Mouse (Mus musculus) brain, embryonic 14.5 days (tissue): ENCODE results near the gene Kmt2c. TPM values are rescaled to one million over a fixed set of nuclear protein-coding genes. Genes with fewer than 3 reads are reported as not detected.

ENCODE experiments used
- DNase-seq: peaks from one replicate; pipeline ENCODE4 v3.0.0-alpha.2; 2011; ENCODE audit warnings: low read depth
- CTCF ChIP-seq: fragments of 200-500 bp; IDR thresholded peaks from 2 replicates; pipeline ENCODE4 v1.5.1; 2012; ENCODE audit warnings: inconsistent platforms, mild to moderate bottlenecking, moderate library complexity, borderline replicate concordance; ENCODE audit not compliant: insufficient read depth, insufficient read length; ENCODE audit errors: extremely low read depth
- POLR2A ChIP-seq: fragments of 200-500 bp; IDR thresholded peaks from 2 replicates; pipeline ENCODE4 v1.6.1; 2012; ENCODE audit warnings: mild to moderate bottlenecking, inconsistent platforms, borderline replicate concordance; ENCODE audit not compliant: poor library complexity, insufficient read depth, insufficient read length, severe bottlenecking; ENCODE audit errors: extremely low read depth
- polyA plus RNA-seq: library from polyadenylated mRNA; depleted of rRNA; stranded (reverse); fragments of >200 nt; gene quantifications from 2 replicates; pipeline ENCODE4 v1.2.3, GENCODE M21; 2012

The Kmt2c gene
- polyA plus RNA-seq, 1 experiment = 52.3 TPM

DNA sequence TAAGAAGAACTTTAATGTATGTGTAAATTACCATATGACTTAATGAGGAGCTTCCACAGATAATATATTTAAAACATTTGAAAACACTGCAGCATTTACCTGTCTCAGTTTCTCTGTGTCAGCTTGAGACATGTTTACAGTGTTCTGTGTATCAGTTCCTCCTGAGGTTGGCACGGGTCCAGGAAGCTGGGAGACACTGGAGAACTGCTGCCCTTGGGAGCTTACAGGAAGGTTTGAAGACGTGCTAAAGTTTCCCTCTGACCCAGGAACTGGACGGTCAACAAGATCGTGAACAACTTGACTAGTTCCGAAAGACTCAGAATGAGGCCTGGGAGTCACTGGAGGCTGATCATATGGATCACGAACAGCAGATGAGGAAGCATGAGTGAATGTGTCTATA lies 184.7 kb downstream of the Kmt2c start:
- peak; percentile 2 for DNase-seq
- no peak for TF ChIP-seq POLR2A
- TF ChIP-seq CTCF = no peak

DNA sequence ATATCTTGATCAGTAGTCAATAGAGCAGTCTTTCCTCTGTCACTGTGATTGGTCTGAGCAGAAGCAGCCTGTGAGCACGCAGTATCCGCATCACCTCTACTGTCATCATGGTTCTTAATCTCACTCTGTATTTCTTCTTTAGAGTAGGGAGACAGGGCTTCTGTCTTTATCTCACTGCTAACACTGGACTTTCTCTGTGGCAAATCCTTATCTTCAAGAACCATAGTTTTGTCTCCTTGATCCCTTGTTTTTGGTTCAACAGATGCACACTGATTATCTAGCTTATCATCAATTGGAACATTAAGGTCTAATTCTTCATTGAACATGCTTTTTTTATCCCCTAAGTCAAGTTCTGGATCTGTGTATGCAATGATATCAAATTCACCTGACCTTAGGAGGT lies 188.4 kb downstream of the Kmt2c start:
- no peak for TF ChIP-seq POLR2A
- no peak for TF ChIP-seq CTCF
- DNase-seq = no peak

DNA sequence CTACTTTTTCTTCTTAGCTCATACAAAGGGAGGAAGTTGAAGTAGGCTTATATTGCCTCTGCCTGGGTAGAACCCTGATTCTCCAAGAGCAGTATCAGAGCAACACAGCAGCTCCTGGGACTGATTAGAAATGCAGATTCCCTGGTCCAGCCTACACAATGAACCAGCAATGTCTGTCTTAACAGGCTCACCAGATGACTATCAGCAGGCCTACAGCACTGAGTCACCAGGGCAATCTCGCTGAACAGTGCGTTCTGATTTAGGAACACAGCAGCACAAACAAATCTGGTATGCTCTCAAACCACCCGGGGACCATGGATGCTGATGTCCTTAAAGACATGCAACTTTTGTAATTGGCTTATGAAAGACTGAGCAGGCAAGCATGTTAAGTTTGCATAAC lies 201.8 kb downstream of the Kmt2c start:
- peak; percentile 34 for DNase-seq
- no peak for TF ChIP-seq CTCF
- TF ChIP-seq POLR2A = no peak

DNA sequence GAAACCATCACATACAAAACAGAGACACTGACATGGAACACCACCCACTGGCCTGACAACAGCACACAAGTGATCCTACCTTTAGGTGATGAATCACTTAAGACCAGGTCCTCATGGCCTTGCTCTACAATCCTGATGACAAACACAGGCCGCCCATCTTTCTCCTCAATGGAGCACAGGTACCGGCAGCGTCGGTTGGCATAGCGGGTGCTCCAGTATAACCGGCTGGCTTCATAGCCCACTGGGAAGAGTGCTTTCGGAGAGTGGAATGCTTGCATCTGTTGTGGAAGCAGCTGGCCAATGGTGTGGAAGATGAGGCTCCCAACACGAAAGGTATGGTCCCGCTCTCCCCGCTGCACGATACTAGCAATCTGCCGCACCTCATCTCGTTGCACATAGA lies 214.6 kb downstream of the Kmt2c start:
- TF ChIP-seq POLR2A (no peak), CTCF (no peak)
- DNase-seq = no peak

DNA sequence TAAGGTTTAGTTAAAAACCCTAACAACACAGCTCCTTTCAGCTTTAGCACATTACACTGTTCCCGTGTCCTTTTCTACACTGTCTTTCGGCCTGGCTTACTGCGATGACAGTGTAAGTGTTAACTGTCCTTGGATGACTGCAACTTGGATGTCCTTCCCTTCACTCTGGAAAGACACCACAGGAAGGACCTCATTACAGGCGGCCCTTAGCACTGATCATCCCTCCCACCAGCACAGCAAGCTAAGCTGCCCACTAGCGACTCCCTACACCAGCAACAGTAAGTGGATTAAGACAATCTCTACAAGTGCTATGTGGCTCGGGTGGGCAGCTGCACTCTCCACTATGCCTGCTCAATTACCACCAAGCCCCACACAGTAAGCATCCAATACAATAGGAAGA lies 222.2 kb downstream of the Kmt2c start:
- no peak for DNase-seq
- TF ChIP-seq POLR2A (no peak), CTCF (no peak)

DNA sequence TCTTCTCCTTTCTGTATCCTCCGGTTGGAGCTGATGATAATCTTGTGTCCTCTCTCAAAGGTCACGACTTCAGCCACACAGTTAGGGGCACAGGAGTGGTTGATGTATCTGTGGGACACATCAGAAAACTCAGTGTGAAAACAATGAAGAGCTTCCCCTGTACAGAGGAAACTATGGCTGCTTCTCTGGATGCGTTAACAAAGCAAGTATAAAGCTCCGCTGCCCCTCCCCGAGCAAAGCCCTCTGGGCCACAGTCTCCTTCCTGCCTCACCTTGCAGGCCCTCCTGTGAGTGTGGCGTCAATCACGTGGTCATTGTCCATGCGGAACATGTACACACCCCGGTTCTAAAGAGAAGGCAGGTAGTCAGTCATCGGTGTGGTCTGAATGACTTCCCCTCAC lies 223.0 kb downstream of the Kmt2c start:
- DNase-seq = no peak
- TF ChIP-seq CTCF = no peak
- no peak for TF ChIP-seq POLR2A

DNA sequence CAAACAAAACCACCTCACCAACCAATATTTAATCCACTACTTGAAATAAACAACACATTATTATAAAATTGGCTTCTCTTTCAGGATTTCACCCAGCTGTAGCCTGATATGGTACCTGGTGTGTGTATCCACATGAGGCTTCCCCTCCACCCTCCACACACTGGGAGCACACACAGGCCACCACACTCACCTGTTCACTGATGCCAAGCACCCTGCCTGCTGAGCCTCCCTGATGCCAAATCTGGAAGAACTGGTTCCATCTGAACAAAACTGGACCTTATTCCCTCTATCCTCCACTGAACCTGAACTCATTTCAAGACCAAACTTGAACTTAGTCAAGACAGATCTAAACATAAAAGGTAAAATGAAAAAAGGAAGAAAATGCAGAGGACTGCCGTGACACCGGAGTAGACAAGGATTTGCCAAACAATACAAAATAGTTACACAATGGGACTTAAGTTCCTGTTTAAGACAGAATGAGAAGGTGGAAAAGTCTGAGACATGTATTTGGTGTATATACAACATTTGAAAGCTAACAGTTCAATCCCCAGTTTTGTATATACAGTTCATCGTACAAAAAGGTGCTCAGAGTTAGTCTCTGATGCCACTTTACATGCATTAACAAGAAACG lies 230.2 kb downstream of the Kmt2c start:
- no peak for DNase-seq
- TF ChIP-seq POLR2A = no peak
- TF ChIP-seq CTCF = no peak

DNA sequence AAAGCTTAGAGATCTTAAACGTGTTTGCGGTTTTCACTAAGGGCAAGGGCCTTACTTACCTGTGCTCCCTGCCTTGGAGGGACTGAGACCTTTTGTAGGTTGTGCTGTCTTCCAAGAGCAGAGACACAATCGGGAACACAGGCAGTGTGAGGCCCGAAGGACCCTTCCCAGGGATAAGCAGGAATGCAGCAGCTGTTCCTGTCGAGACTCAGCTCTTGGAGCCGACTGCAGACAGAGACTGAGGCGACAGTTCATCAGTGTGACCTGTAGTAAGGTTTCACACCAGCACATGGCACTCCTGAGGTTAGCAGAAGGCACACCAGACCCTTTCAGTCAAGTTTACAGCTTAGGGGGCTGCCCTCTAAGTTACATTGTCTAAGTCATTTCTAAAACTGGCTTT lies 236.3 kb downstream of the Kmt2c start:
- TF ChIP-seq POLR2A (no peak), CTCF (no peak)
- DNase-seq = no peak

DNA sequence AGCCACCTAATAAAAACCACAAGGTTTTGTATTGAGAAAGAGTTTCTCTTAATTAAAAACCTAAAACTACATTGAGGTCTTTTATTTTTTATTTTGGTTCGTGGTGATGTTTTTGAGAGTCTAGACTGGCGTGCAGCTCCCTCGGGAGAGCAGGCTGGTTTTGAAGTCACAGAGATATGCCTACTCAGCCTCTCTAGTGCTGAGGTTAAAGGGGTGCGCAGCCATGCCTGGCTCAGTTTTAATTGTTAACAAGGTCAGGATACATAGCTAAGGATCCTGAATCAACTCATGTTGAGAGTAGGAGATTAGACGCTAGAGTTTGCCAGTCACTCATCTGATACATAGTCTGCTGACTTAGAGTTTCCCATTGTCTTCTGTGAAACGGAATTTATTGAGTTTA lies 237.1 kb downstream of the Kmt2c start:
- no peak for TF ChIP-seq CTCF
- no peak for DNase-seq

DNA sequence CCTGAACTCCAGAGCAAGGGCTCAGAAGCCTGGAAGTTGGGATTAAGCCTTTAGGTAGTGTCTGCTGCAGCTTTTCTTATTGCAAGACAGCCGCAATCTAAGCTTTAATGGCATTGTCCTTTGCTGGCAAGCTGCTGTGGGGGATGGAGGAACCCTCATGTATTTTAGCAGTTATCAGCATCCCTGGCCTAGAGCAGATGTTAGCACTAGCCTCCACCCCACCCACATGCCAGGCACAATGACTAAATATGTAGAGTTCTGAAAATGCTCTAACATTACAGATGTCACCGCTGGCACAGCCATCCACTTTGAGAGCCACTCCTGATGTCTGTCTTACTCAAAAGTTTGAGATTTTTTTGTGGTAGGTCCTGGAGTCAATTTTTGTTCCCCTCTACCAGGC lies 241.9 kb downstream of the Kmt2c start:
- no peak for DNase-seq
- TF ChIP-seq POLR2A = no peak
- TF ChIP-seq CTCF = no peak

DNA sequence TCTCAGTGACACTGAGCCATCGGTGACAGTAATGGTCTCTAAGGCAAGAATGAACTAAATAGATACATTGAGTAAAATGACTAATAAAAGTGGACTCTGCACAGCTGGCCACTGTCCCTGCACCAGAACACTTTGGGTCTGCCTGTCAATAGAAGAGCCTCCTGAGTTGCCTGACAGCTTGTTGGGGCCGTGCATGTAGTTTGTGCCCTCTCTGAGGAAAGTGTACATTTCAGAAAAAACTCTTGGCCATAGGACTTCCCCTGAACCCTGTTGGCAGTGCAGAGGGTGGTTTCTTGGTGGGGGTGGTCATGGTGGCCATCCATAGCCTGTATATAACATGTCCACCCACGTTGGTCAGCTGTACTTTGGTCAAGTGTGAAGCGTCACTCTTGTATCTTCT lies 244.1 kb downstream of the Kmt2c start:
- TF ChIP-seq POLR2A (no peak), CTCF (no peak)
- DNase-seq = no peak

DNA sequence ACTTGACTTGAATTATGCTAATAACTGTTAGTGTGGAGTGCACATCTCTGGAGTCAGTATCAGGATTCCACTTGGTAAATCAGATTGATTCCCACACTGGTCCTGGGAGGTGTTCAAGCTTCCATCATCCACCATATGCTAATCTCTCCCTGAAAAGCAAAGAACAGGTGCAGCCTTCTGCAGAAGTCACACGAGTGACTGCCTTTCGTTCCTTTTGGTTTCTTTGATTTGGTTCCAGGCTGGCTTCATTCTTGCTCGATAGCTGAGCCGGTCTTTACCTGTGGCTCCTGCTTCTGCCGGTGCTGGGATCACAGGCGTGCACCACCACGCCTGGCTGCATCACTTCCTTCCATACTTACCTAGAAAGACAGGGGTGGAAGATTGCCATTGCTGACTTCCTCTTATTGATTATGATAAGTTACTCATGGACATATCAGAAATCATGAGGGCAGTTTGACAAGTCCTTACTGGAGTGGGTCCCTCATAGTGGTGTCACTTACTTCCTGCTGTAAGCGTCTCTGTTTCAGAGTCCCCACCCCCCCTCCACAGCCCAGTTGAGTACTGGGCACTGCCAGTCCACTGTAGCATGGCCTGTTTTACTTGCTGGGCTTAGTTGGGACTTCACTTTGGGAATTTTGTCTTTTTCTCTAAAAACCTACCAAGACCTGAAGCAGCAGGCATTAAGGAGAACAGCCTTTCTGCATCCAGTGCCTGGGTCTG lies 245.6 kb downstream of the Kmt2c start:
- TF ChIP-seq CTCF = no peak
- no peak for TF ChIP-seq POLR2A
- DNase-seq = no peak

DNA sequence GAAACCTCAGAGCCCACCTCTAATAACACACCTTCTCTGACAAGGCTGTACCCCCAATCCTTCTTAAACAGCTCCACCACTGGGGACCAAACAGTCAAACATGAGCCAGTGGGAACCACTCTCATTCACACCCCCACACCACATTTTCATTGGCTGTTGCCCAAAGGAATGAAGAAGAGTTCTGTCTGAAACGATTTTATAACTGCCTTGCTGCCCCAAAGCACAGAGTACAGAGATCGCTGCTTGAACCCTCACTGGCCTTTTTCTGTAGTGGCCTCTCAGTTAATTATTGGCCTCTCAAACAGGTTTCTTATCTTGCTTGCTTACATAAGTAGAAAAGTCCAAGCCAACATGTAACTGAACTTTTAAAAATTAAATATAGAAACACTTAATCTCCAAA lies 246.2 kb downstream of the Kmt2c start:
- no peak for TF ChIP-seq POLR2A
- no peak for TF ChIP-seq CTCF
- DNase-seq = no peak

DNA sequence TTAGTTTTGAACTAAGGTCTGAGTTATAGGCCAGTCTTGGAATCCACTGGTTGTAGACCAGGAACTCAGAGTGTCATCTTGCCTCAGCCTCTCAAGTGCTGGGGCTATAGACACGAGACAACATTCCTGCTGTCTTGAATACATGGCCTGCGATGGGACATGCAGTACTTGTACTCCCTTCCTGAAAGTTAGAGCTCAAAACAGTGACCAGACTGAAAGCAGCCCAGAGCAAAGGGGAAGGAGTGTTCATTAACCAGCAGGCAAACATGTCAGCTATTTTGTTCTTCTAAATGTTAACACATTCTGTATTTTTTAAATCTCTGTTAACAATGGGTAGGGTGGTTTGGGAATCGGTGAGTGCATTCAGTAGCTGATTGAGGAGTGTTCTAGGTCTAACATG lies 251.5 kb downstream of the Kmt2c start:
- DNase-seq = no peak
- no peak for TF ChIP-seq CTCF
- no peak for TF ChIP-seq POLR2A
